Mouse (Mus musculus): ENCODE results near the gene Nos1ap. TPM values are rescaled to one million over a fixed set of nuclear protein-coding genes. Genes with fewer than 3 reads are reported as not detected.

Gene Nos1ap
- polyA plus RNA-seq, 1 experiment from 2014 or later = 6.2 TPM

DNA sequence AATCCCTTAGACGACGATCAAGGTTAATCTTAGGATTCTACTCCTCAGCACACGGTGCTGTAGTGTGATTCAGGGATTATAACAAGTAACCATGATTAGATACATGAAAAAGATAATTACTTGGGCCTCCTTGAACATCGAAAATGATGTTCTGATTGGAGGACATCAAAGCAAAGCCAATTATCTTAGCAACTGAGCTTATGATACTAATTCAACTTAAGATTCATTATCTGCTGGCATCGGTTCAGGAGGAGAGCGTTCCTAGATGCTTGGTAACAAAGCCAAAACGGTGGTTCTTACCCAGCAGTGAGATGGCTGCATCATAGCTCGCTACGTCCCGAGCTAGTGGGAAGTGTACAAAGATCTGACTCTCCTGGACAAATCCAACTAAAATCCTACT lies 204.2 kb downstream of the Nos1ap start:
- H3K27ac ChIP-seq (ENCODE audit: low read length) = no peak overlapping the region
- H3K27me3 ChIP-seq (replicated peaks; ENCODE audit: control insufficient read depth, insufficient read depth, low read length) = no peaks in the 10 kb centered on the region
- no peak overlapping the region for H3K4me3 ChIP-seq (ENCODE audit: low read length)
- no peak overlapping the region for H3K4me2 ChIP-seq (ENCODE audit: low read depth, low read length)
- WGBS = 87% methylated on average over 10 of the region's 10 CpGs
- no peak overlapping the region for H3K9ac ChIP-seq (ENCODE audit: low read depth, low read length)
- no peak for ATAC-seq
- no peaks in the 10 kb centered on the region for H3K9me3 ChIP-seq (ENCODE audit: control insufficient read depth, low read length)
- H3K36me3 ChIP-seq (ENCODE audit: control insufficient read depth, insufficient read depth, low read length) = no peaks in the 10 kb centered on the region
- H3K4me1 ChIP-seq (ENCODE audit: control insufficient read depth, insufficient read depth, low read length) = no peaks in the 10 kb centered on the region

DNA sequence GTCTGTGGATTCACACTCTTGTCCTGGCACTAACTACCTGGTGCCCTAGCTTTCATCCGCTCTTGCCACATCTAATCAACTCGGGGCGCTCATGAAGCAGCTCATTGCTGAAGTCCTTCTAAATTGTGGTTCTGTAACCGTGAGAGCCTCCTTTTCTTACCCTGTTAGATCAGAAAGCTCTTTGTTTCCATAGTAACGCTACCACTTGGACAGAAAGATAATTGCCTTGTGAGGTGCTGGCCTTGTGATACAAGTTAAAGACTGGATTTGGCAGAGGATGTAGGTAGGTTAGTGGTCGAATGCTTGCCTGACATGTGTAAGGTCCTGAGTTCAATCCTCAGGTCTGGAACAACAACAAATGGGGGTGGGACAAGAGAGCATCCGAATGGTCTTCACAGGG lies 206.1 kb downstream of the Nos1ap start:
- H3K27me3 ChIP-seq (replicated peaks; ENCODE audit: control insufficient read depth, insufficient read depth, low read length) = no peaks in the 10 kb centered on the region
- ATAC-seq = no peak
- H3K4me3 ChIP-seq (ENCODE audit: low read length) = no peak overlapping the region
- H3K36me3 ChIP-seq (ENCODE audit: control insufficient read depth, insufficient read depth, low read length) = no peaks in the 10 kb centered on the region
- H3K4me1 ChIP-seq (ENCODE audit: control insufficient read depth, insufficient read depth, low read length) = no peaks in the 10 kb centered on the region
- H3K9me3 ChIP-seq (ENCODE audit: control insufficient read depth, low read length) = no peaks in the 10 kb centered on the region
- 81% methylated on average over 7 of the region's 7 CpGs for WGBS
- no peak overlapping the region for H3K9ac ChIP-seq (ENCODE audit: low read depth, low read length)
- no peak overlapping the region for H3K27ac ChIP-seq (ENCODE audit: low read length)
- H3K4me2 ChIP-seq (ENCODE audit: low read depth, low read length) = no peak overlapping the region

DNA sequence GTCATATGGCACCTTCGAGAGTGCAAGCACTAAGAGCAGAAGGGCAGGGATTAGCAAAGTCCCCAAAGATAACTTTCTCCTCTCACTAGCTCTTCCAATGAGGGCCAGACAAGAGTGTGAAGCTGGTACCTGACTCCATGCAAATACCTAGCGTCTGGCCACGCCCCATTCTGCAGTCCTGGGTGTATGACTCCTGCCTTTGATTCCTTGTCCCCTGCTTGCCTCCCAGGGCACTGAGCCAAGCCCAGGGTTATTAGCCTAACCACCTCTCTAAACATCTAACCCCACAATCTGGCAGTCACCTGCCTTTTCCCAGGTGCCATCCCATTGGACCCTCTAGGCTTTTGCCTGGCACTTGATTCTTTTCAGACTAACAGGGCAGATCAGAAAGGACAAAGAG lies 208.2 kb downstream of the Nos1ap start:
- Histone ChIP-seq H3K9ac (ENCODE audit: low read depth, low read length) (no peak overlapping the region), H3K9me3 (ENCODE audit: control insufficient read depth, low read length) (no peaks in the 10 kb centered on the region), H3K27ac (ENCODE audit: low read length) (no peak overlapping the region), H3K4me2 (ENCODE audit: low read depth, low read length) (no peak overlapping the region), H3K4me3 (ENCODE audit: low read length) (no peak overlapping the region), H3K36me3 (ENCODE audit: control insufficient read depth, insufficient read depth, low read length) (no peaks in the 10 kb centered on the region), H3K27me3 (replicated peaks; ENCODE audit: control insufficient read depth, insufficient read depth, low read length) (no peaks in the 10 kb centered on the region), H3K4me1 (ENCODE audit: control insufficient read depth, insufficient read depth, low read length) (no peaks in the 10 kb centered on the region)
- WGBS = 26% methylated on average over 3 of the region's 3 CpGs
- ATAC-seq = peak; percentile 79

DNA sequence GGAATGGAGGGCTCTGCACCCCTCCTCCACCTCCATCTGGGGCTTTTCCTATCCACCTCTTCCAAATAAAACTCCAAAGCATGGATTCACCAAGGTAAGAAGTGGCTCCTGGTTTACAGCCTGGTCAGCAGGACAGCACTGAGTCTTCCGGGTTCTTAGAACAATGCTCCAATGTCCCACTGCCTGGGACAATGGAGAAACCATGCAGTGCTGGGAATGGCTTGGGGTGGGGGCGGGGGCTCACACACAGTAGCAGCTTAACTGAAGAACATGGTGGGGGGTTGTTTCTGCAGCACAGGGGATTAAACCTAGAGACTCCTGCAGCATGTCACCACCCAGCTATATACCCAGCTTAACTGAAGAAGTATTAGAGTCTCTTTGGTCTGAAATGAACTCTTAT lies 209.2 kb downstream of the Nos1ap start:
- no peaks in the 10 kb centered on the region for H3K4me1 ChIP-seq (ENCODE audit: control insufficient read depth, insufficient read depth, low read length)
- H3K4me2 ChIP-seq (ENCODE audit: low read depth, low read length) = no peak overlapping the region
- 51% methylated on average over 2 of the region's 2 CpGs for WGBS
- no peaks in the 10 kb centered on the region for H3K36me3 ChIP-seq (ENCODE audit: control insufficient read depth, insufficient read depth, low read length)
- no peak for ATAC-seq
- H3K27me3 ChIP-seq (replicated peaks; ENCODE audit: control insufficient read depth, insufficient read depth, low read length) = no peaks in the 10 kb centered on the region
- H3K27ac ChIP-seq (ENCODE audit: low read length) = no peak overlapping the region
- H3K4me3 ChIP-seq (ENCODE audit: low read length) = no peak overlapping the region
- no peak overlapping the region for H3K9ac ChIP-seq (ENCODE audit: low read depth, low read length)
- no peaks in the 10 kb centered on the region for H3K9me3 ChIP-seq (ENCODE audit: control insufficient read depth, low read length)

DNA sequence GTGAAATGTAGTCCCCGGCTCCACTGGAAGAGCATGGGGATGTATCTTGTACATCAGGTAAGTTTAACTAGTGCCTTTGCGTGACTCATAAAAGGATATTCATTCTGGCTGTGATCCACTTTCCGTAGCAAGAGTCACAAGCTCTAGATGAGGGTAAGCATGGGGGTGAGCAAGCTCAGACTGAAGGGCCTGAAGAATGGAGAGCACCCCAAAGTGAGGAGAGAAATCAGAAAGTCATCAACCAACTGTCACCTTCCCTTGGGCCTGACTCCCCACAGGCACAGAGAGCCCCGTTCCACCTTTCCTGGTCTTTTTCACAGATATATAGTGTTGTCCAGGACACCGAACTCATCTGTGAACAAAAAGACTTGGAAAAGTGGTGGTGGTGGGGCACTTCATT lies 213.9 kb downstream of the Nos1ap start:
- Histone ChIP-seq H3K27me3 (replicated peaks; ENCODE audit: control insufficient read depth, insufficient read depth, low read length) (no peaks in the 10 kb centered on the region), H3K9me3 (ENCODE audit: control insufficient read depth, low read length) (no peaks in the 10 kb centered on the region), H3K4me3 (ENCODE audit: low read length) (no peak overlapping the region), H3K36me3 (ENCODE audit: control insufficient read depth, insufficient read depth, low read length) (no peaks in the 10 kb centered on the region), H3K27ac (ENCODE audit: low read length) (no peak overlapping the region), H3K4me1 (ENCODE audit: control insufficient read depth, insufficient read depth, low read length) (no peaks in the 10 kb centered on the region), H3K4me2 (ENCODE audit: low read depth, low read length) (no peak overlapping the region), H3K9ac (ENCODE audit: low read depth, low read length) (no peak overlapping the region)
- WGBS = 93% methylated on average over 5 of the region's 5 CpGs
- ATAC-seq = no peak

DNA sequence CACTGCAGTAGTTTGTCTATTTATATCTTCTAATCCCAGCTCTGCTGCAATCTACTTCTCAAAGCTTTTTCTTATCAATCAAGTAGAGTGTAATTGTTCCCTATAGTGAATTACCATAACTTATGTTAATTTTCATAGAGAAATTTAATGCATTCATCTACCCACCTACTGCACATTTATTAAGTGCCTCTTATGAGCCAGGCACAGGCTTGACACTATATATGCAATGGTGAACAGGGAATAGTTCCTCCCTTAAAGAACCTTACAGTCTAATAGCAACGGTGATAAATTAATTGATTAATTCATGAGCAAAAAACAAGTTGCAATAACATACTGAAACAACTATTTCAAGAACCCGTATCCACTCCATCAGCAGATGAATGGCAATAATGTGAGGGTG lies 215.9 kb downstream of the Nos1ap start:
- WGBS = 88% methylated on average over 2 of the region's 2 CpGs
- H3K9ac ChIP-seq (ENCODE audit: low read depth, low read length) = no peak overlapping the region
- H3K27me3 ChIP-seq (replicated peaks; ENCODE audit: control insufficient read depth, insufficient read depth, low read length) = no peaks in the 10 kb centered on the region
- no peak overlapping the region for H3K4me3 ChIP-seq (ENCODE audit: low read length)
- H3K36me3 ChIP-seq (ENCODE audit: control insufficient read depth, insufficient read depth, low read length) = no peaks in the 10 kb centered on the region
- no peak for ATAC-seq
- no peaks in the 10 kb centered on the region for H3K9me3 ChIP-seq (ENCODE audit: control insufficient read depth, low read length)
- no peaks in the 10 kb centered on the region for H3K4me1 ChIP-seq (ENCODE audit: control insufficient read depth, insufficient read depth, low read length)
- H3K4me2 ChIP-seq (ENCODE audit: low read depth, low read length) = no peak overlapping the region
- H3K27ac ChIP-seq (ENCODE audit: low read length) = no peak overlapping the region

DNA sequence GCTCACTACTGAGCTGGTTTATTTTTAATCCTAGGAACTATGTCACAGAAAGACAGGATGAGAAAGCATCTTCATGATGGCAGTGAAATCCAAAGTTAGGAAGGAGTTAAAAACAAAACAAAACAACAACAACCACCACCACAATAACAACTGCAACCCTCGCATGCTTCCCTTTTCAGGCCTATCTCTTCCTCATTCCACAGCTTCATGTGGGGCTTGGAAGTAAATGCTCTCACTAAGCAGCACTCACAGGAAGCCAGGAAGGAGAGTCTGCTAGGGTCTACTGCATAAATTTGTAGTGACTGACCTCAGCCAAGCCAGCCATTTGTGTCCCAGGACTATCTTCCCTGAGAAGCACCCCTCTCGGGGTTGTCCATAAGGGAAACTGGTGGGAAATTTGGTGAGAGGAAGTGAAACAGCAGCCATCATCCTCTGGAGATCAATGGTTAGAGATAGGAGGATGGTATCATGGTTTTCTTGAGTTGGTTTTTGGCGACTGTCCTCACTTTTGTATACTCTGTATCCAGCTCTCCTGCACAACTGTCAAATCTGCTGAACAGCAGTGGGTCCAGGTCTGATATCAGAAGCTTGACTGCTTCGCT lies 218.4 kb downstream of the Nos1ap start:
- 77% methylated on average over 4 of the region's 4 CpGs for WGBS
- Histone ChIP-seq H3K36me3 (ENCODE audit: control insufficient read depth, insufficient read depth, low read length) (no peaks in the 10 kb centered on the region), H3K9ac (ENCODE audit: low read depth, low read length) (no peak overlapping the region)

DNA sequence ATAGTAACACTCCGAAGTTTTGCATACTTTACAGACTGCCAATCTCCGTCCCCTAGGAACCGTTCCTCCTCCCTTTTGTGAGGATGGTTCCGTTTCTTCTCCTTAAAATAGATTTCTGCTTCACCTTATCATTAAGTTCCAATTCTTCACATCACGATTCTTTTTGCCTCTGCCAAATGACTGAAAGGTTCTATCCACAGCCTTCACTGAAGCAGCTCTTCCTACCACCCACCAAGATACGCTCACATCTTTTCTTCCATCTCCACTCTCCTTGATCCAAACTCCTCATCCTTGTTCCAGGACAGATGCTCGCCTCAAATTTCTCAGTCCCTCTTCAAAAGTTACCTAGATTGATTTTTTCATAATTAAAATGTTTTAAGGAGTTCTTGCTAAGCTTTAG lies 220.8 kb downstream of the Nos1ap start:
- Histone ChIP-seq H3K4me1 (ENCODE audit: control insufficient read depth, insufficient read depth, low read length) (no peaks in the 10 kb centered on the region), H3K4me3 (ENCODE audit: low read length) (no peak overlapping the region), H3K9me3 (ENCODE audit: control insufficient read depth, low read length) (no peaks in the 10 kb centered on the region), H3K27ac (ENCODE audit: low read length) (no peak overlapping the region), H3K27me3 (replicated peaks; ENCODE audit: control insufficient read depth, insufficient read depth, low read length) (no peaks in the 10 kb centered on the region), H3K9ac (ENCODE audit: low read depth, low read length) (no peak overlapping the region), H3K36me3 (ENCODE audit: control insufficient read depth, insufficient read depth, low read length) (no peaks in the 10 kb centered on the region), H3K4me2 (ENCODE audit: low read depth, low read length) (no peak overlapping the region)
- ATAC-seq = no peak
- 83% methylated on average over 7 of the region's 7 CpGs for WGBS

More for the DNA sequence above, 218.4 kb downstream of the Nos1ap start:
- H3K4me3 ChIP-seq (ENCODE audit: low read length) = no peak overlapping the region
- no peak for ATAC-seq
- H3K4me2 ChIP-seq (ENCODE audit: low read depth, low read length) = no peak overlapping the region
- H3K27me3 ChIP-seq (replicated peaks; ENCODE audit: control insufficient read depth, insufficient read depth, low read length) = no peaks in the 10 kb centered on the region
- no peaks in the 10 kb centered on the region for H3K9me3 ChIP-seq (ENCODE audit: control insufficient read depth, low read length)
- no peak overlapping the region for H3K27ac ChIP-seq (ENCODE audit: low read length)
- no peaks in the 10 kb centered on the region for H3K4me1 ChIP-seq (ENCODE audit: control insufficient read depth, insufficient read depth, low read length)

DNA sequence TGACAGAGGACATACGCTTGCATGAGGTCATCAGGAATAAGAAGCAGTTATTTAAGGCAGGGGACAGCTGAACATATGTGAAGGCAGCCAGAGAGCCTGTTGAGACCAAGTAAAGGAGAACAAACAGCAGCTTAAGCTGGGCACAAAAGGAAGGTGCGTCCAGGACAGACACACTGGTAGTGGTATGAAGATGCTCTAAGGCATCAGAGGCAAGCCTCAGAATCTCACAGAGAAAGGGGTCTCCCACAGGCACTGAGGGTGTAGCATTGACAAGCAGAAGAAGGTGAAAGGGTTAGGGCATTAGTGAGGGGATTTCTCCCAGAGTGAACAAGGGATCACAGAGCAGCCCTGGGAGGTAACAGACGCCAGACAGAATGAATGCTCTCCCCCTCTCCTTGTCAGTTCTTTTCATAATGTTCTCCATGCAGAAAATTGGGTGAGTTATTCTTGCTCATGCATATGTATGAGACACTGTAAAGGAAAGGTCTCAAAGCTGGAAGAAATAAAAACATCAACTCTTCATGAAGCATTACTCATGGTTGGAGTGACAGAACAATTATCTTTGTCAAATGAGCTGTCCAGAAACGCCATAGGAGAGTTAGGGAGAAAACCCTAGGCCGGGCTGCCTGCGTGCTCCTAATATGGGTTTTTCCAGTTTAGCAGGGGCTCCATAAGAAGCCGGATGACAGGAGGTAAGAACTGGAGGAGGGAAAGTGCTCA lies 222.5 kb downstream of the Nos1ap start:
- H3K9me3 ChIP-seq (ENCODE audit: control insufficient read depth, low read length) = no peaks in the 10 kb centered on the region
- no peak overlapping the region for H3K4me2 ChIP-seq (ENCODE audit: low read depth, low read length)
- H3K36me3 ChIP-seq (ENCODE audit: control insufficient read depth, insufficient read depth, low read length) = no peaks in the 10 kb centered on the region
- WGBS = 80% methylated on average over 7 of the region's 7 CpGs
- H3K4me3 ChIP-seq (ENCODE audit: low read length) = no peak overlapping the region
- H3K27ac ChIP-seq (ENCODE audit: low read length) = no peak overlapping the region
- no peaks in the 10 kb centered on the region for H3K27me3 ChIP-seq (replicated peaks; ENCODE audit: control insufficient read depth, insufficient read depth, low read length)
- no peak for ATAC-seq
- H3K9ac ChIP-seq (ENCODE audit: low read depth, low read length) = no peak overlapping the region
- no peaks in the 10 kb centered on the region for H3K4me1 ChIP-seq (ENCODE audit: control insufficient read depth, insufficient read depth, low read length)

DNA sequence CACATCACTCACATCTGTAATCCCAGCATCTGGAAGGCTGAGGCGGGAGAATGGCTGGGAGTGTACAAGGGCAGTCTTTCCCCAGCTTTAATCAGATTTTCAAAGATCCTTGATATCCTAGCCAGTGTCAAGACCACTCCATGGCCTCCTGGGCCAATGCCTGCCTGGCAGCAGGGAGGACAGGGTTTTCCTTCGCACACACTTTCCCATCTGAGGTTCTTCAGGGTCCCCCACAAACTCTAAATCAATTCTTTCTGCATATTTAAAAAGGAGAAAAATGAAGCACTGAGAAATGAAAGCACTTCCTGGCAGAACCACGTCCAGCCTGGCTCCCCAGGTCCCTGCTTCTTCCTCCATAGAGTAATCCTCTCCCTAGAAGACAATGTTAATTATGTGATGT lies 225.9 kb downstream of the Nos1ap start:
- ATAC-seq = no peak
- Histone ChIP-seq H3K9ac (ENCODE audit: low read depth, low read length) (no peak overlapping the region), H3K4me2 (ENCODE audit: low read depth, low read length) (no peak overlapping the region), H3K9me3 (ENCODE audit: control insufficient read depth, low read length) (no peaks in the 10 kb centered on the region), H3K27ac (ENCODE audit: low read length) (no peak overlapping the region), H3K36me3 (ENCODE audit: control insufficient read depth, insufficient read depth, low read length) (no peaks in the 10 kb centered on the region), H3K4me3 (ENCODE audit: low read length) (no peak overlapping the region), H3K4me1 (ENCODE audit: control insufficient read depth, insufficient read depth, low read length) (peaks cover 6% of the 10 kb centered on the region; the same call in 1 of the 2 replicates), H3K27me3 (replicated peaks; ENCODE audit: control insufficient read depth, insufficient read depth, low read length) (no peaks in the 10 kb centered on the region)
- 81% methylated on average over 3 of the region's 3 CpGs for WGBS

All from intestine, embryonic 16.5 days (tissue).